ENCODE assay signal across 21 mouse cellular contexts in the genomic region with DNA sequence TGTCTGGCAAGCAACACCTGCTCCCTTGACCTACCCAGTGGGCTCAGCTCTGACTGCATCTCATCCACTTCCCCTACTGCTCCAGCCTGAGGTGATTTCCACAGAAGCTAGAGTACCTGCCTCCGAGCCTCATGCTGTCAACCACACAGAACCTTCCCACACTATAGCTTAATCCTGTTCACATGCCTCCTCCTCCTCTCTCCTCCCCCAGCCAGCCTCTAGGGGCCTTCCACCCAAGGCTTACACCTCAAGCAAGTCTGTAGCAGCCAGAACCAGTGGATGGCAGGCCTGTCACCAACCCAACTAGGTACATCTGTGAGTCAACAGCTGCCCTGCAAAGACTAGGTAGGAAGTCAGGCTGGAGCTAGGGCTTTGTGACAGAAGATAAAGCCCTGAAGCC. TPM values are rescaled to one million over a fixed set of nuclear protein-coding genes. Genes with fewer than 3 reads are reported as not detected.
A peak's percentile ranks its signal among the peaks of the same experiment; 100 is the strongest.
DNase-seq lines count a peak whose midpoint lies in the region.
"Had no signal": no experiment of that assay in that cellular context is flagged by ENCODE, and none has a peak within 500 bp of the region (broad histone marks: within the 10 kb centered on the region; RNA-seq: fewer than 3 reads in every experiment).

No protein-coding gene starts in this region.

- no peaks in the 10 kb centered on the region for H3K36me3 ChIP-seq in heart, embryonic 10.5 days
- H3K36me3 ChIP-seq: embryonic facial prominence, embryonic 10.5 days; embryonic facial prominence, embryonic 12.5 days; forebrain, embryonic 15.5 days had no signal

- WGBS in heart, embryonic 10.5 days = 67% methylated on average over 1 of the region's 1 CpGs

- peaks cover 65% of the 10 kb centered on the region for H3K27me3 ChIP-seq in heart, embryonic 10.5 days (ENCODE audit: insufficient read depth, poor library complexity, severe bottlenecking)

- peak; percentile 77 for DNase-seq in heart, adult 11 months
- DNase-seq in heart, embryonic 10.5 days (ENCODE audit: low spot score) = no peak
- DNase-seq in right cerebral cortex, adult 18-20 months = peak; percentile 55
- DNase-seq in right cerebral cortex, postnatal 10 days (ENCODE audit: low spot score in 2 of 2) = no peak
- peak; percentile 59 for DNase-seq in brain, adult 2 months (ENCODE audit: low read depth, low spot score)
- DNase-seq in gastrocnemius, postnatal 4 days (ENCODE audit: low spot score in 2 of 2) = no peak
- DNase-seq: adrenal gland, adult 2 months; adrenal gland, postnatal 10 days; adrenal gland, postnatal 25 days; cerebellum, adult 11-12 months; cerebellum, adult 2 months; cerebellum, adult 9-10 months; cerebellum, postnatal 25 days had no signal

- no peaks in the 10 kb centered on the region for H3K9me3 ChIP-seq in heart, embryonic 10.5 days
- H3K9me3 ChIP-seq: embryonic facial prominence, embryonic 10.5 days; embryonic facial prominence, embryonic 12.5 days; forebrain, embryonic 13.5 days; forebrain, embryonic 15.5 days had no signal

- no peak overlapping the region for H3K27ac ChIP-seq in heart, embryonic 10.5 days
- H3K27ac ChIP-seq: embryonic facial prominence, embryonic 10.5 days; embryonic facial prominence, embryonic 12.5 days; forebrain, embryonic 13.5 days; forebrain, embryonic 15.5 days had no signal

- H3K4me3 ChIP-seq in heart, embryonic 10.5 days = no peak overlapping the region
- H3K4me3 ChIP-seq: embryonic facial prominence, embryonic 10.5 days; embryonic facial prominence, embryonic 12.5 days; forebrain, embryonic 13.5 days; forebrain, embryonic 15.5 days had no signal

- H3K4me1 ChIP-seq in heart, embryonic 10.5 days = peaks cover under 1% of the 10 kb centered on the region

RNA-seq across cellular contexts. Expression of a gene that starts 5.5 kb away (rescaled TPM):
- polyA plus RNA-seq in heart, embryonic 10.5 days (2016; fragmentation: Nextera tagmentation; extraction: Ambion mirVana) = 0.25 and 0.39 TPM in 2 replicates
- under 1 TPM; 0.29 to 0.39 TPM for total RNA-seq in gastrocnemius, postnatal 4 days (2021)
- total RNA-seq: ES-E14, MEL had no signal
- polyA plus RNA-seq: C2C12 had no signal

RNA-seq across cellular contexts. Expression of a gene that starts 28.2 kb away (rescaled TPM):
- polyA plus RNA-seq in heart, embryonic 10.5 days (2016; fragmentation: Nextera tagmentation; extraction: Ambion mirVana) = 0.21 and 0.69 TPM in 2 replicates
- total RNA-seq in gastrocnemius, postnatal 4 days (2021) = under 1 TPM; 0.20 to 0.36 TPM
- total RNA-seq: ES-E14, MEL had no signal
- polyA plus RNA-seq: forebrain, embryonic 11.5 days; forebrain, embryonic 13.5 days; forebrain, embryonic 15.5 days had no signal

RNA-seq across cellular contexts. Expression of a gene that starts 57.6 kb away (rescaled TPM):
- 9.7 and 13.5 TPM in 2 replicates for polyA plus RNA-seq in heart, embryonic 10.5 days (2016; fragmentation: Nextera tagmentation; extraction: Ambion mirVana)
- total RNA-seq in gastrocnemius, postnatal 4 days (2021) = 1 to 10 TPM; 2.5 to 4.6 TPM
- total RNA-seq: MEL had no signal

Comparison
In these comparisons a context has a peak if more than half of its experiments do, and no peak if none do; other contexts are left out.
1. DNase-seq: peak in heart, adult 11 months (single experiment), right cerebral cortex, adult 18-20 months (single experiment) and brain, adult 2 months (single experiment); none in heart, embryonic 10.5 days (single experiment), right cerebral cortex, postnatal 10 days (0 of 2) and gastrocnemius, postnatal 4 days (0 of 2).